Mouse (Mus musculus): ENCODE results near the gene Fkbp5. TPM values are rescaled to one million over a fixed set of nuclear protein-coding genes. Genes with fewer than 3 reads are reported as not detected.
A peak's percentile ranks its signal among the peaks of the same experiment; 100 is the strongest.
"Not testable (repeated sequence)": the region's sequence is repeated elsewhere in the genome, so short reads cannot be mapped to it uniquely, and the experiment has no call there.

The Fkbp5 gene
- polyA plus RNA-seq (2016; fragmentation: Nextera tagmentation; extraction: Ambion mirVana) = 34.9 and 37.4 TPM in 2 replicates

- Histone ChIP-seq H3K9me3 (no peaks in the 10 kb centered on the region), H3K4me2 (peak within 1 kb of the TSS; percentile 83), H3K9ac (peak within 1 kb of the TSS; percentile 63), H3K4me1 (peaks cover 21% of the 10 kb centered on the region), H3K27ac (peak within 1 kb of the TSS; percentile 89), H3K4me3 (replicated peaks) (peak within 1 kb of the TSS; percentile 48), H3K27me3 (peaks cover 57% of the 10 kb centered on the region), H3K36me3 (replicated peaks) (no peaks in the 10 kb centered on the region)
- peak; percentile 30 for ATAC-seq (ENCODE audit: low FRiP score)
- 3% methylated on average over 16 of the region's 16 CpGs for WGBS
Measured at GRCm38 (mm10) chr17:28517441-28517955, at the start of gene Fkbp5. TSS of gene Fkbp5 (minus strand) at chr17:28517527.

GRCm38 (mm10) chr17:28565181-28565580 lies 47.9 kb upstream of the Fkbp5 start:
- no peaks in the 10 kb centered on the region for H3K36me3 ChIP-seq (replicated peaks)
- no peaks in the 10 kb centered on the region for H3K9me3 ChIP-seq
- no peaks in the 10 kb centered on the region for H3K4me1 ChIP-seq
- no peak overlapping the region for H3K9ac ChIP-seq
- no peaks in the 10 kb centered on the region for H3K27me3 ChIP-seq
- no peak overlapping the region for H3K4me3 ChIP-seq (replicated peaks)
- no peak overlapping the region for H3K4me2 ChIP-seq
- H3K27ac ChIP-seq = no peak overlapping the region
- no peak for ATAC-seq (ENCODE audit: low FRiP score)

GRCm38 (mm10) chr17:28561613-28562012 lies 44.3 kb upstream of the Fkbp5 start:
- H3K9ac ChIP-seq = no peak overlapping the region
- H3K9me3 ChIP-seq = no peaks in the 10 kb centered on the region
- H3K36me3 ChIP-seq (replicated peaks) = no peaks in the 10 kb centered on the region
- no peaks in the 10 kb centered on the region for H3K27me3 ChIP-seq
- peaks cover 5% of the 10 kb centered on the region for H3K4me1 ChIP-seq
- no peak overlapping the region for H3K4me2 ChIP-seq
- H3K4me3 ChIP-seq (replicated peaks) = no peak overlapping the region
- no peak for ATAC-seq (ENCODE audit: low FRiP score)
- WGBS = 67% methylated on average over 7 of the region's 7 CpGs
- no peak overlapping the region for H3K27ac ChIP-seq

- Histone ChIP-seq H3K4me3 (replicated peaks) (no peak within 1 kb of the TSS), H3K9ac (no peak within 1 kb of the TSS), H3K36me3 (replicated peaks) (no peaks in the 10 kb centered on the region), H3K4me1 (peaks cover 15% of the 10 kb centered on the region), H3K9me3 (no peaks in the 10 kb centered on the region), H3K27me3 (no peaks in the 10 kb centered on the region), H3K27ac (no peak within 1 kb of the TSS), H3K4me2 (no peak within 1 kb of the TSS)
- ATAC-seq (ENCODE audit: low FRiP score) = no peak
- 94% methylated on average over 4 of the region's 4 CpGs for WGBS
Measured at GRCm38 (mm10) chr17:28560598-28560997, 43.3 kb upstream of the Fkbp5 start, which contains the start of gene Clps. TSS of gene Clps (minus strand) at chr17:28560766.

- Histone ChIP-seq H3K4me2 (no peak overlapping the region), H3K9me3 (no peaks in the 10 kb centered on the region), H3K4me3 (replicated peaks) (no peak overlapping the region), H3K9ac (no peak overlapping the region), H3K27ac (no peak overlapping the region), H3K27me3 (no peaks in the 10 kb centered on the region), H3K36me3 (replicated peaks) (no peaks in the 10 kb centered on the region), H3K4me1 (peaks cover 17% of the 10 kb centered on the region)
- no peak for ATAC-seq (ENCODE audit: low FRiP score)
- 83% methylated on average over 6 of the region's 6 CpGs for WGBS
Measured at GRCm38 (mm10) chr17:28557772-28558171, 40.4 kb upstream of the Fkbp5 start.

GRCm38 (mm10) chr17:28556635-28557396 lies 39.5 kb upstream of the Fkbp5 start:
- H3K4me2 ChIP-seq = no peak overlapping the region
- no peaks in the 10 kb centered on the region for H3K36me3 ChIP-seq (replicated peaks)
- peaks cover 17% of the 10 kb centered on the region for H3K4me1 ChIP-seq
- no peak overlapping the region for H3K4me3 ChIP-seq (replicated peaks)
- 0 out of 2 replicates have a peak, but pooled peaks have one; percentile 44 for ATAC-seq (ENCODE audit: low FRiP score)
- H3K27me3 ChIP-seq = no peaks in the 10 kb centered on the region; the same call in 1 of the 2 replicates
- H3K9me3 ChIP-seq = no peaks in the 10 kb centered on the region
- H3K9ac ChIP-seq = no peak overlapping the region
- H3K27ac ChIP-seq = peak overlapping the region; percentile 19; the same call in 1 of the 2 replicates
- WGBS = 57% methylated on average over 6 of the region's 6 CpGs

GRCm38 (mm10) chr17:28554021-28554420 lies 36.7 kb upstream of the Fkbp5 start:
- H3K4me3 ChIP-seq (replicated peaks); H3K27me3 ChIP-seq; H3K9me3 ChIP-seq; ATAC-seq (ENCODE audit: low FRiP score); H3K27ac ChIP-seq; H3K9ac ChIP-seq; H3K36me3 ChIP-seq (replicated peaks); H3K4me2 ChIP-seq: not testable (repeated sequence)
- H3K4me1 ChIP-seq = peaks cover 17% of the 10 kb centered on the region
- WGBS = 91% methylated on average over 4 of the region's 4 CpGs

- no peak overlapping the region for H3K27ac ChIP-seq
- no peak overlapping the region for H3K4me3 ChIP-seq (replicated peaks)
- no peak overlapping the region for H3K4me2 ChIP-seq
- no peaks in the 10 kb centered on the region for H3K9me3 ChIP-seq
- H3K36me3 ChIP-seq (replicated peaks) = no peaks in the 10 kb centered on the region
- H3K9ac ChIP-seq = no peak overlapping the region
- peaks cover 17% of the 10 kb centered on the region for H3K4me1 ChIP-seq
- no peak for ATAC-seq (ENCODE audit: low FRiP score)
- 8% methylated on average over 14 of the region's 14 CpGs for WGBS
- no peaks in the 10 kb centered on the region; the same call in 1 of the 2 replicates for H3K27me3 ChIP-seq
Measured at GRCm38 (mm10) chr17:28553040-28553793, 35.9 kb upstream of the Fkbp5 start.

GRCm38 (mm10) chr17:28549111-28549510 lies 31.8 kb upstream of the Fkbp5 start, which contains the start of gene Clpsl2:
TSS of gene Clpsl2 (plus strand) at chr17:28549411.
- H3K9me3 ChIP-seq = no peaks in the 10 kb centered on the region; the same call in 1 of the 2 replicates
- 74% methylated on average over 14 of the region's 14 CpGs for WGBS
- no peak within 1 kb of the TSS for H3K9ac ChIP-seq
- H3K36me3 ChIP-seq (replicated peaks) = no peaks in the 10 kb centered on the region
- H3K4me3 ChIP-seq (replicated peaks) = no peak within 1 kb of the TSS
- no peak within 1 kb of the TSS for H3K27ac ChIP-seq
- H3K4me2 ChIP-seq = no peak within 1 kb of the TSS
- no peaks in the 10 kb centered on the region; the same call in 1 of the 2 replicates for H3K27me3 ChIP-seq
- no peak for ATAC-seq (ENCODE audit: low FRiP score)
- peaks cover 2% of the 10 kb centered on the region; the same call in 1 of the 2 replicates for H3K4me1 ChIP-seq

- no peak overlapping the region for H3K4me2 ChIP-seq
- H3K27ac ChIP-seq = no peak overlapping the region
- H3K9me3 ChIP-seq = no peaks in the 10 kb centered on the region; the same call in 1 of the 2 replicates
- H3K27me3 ChIP-seq = no peaks in the 10 kb centered on the region; the same call in 1 of the 2 replicates
- 72% methylated on average over 11 of the region's 11 CpGs for WGBS
- H3K36me3 ChIP-seq (replicated peaks) = no peaks in the 10 kb centered on the region
- ATAC-seq (ENCODE audit: low FRiP score) = no peak
- H3K4me3 ChIP-seq (replicated peaks) = no peak overlapping the region
- H3K4me1 ChIP-seq = peaks cover 2% of the 10 kb centered on the region; the same call in 1 of the 2 replicates
- H3K9ac ChIP-seq = no peak overlapping the region
Measured at GRCm38 (mm10) chr17:28548550-28548949, 31.2 kb upstream of the Fkbp5 start.

- ATAC-seq (ENCODE audit: low FRiP score) = no peak
- Histone ChIP-seq H3K27me3 (no peaks in the 10 kb centered on the region), H3K4me2 (no peak overlapping the region), H3K4me1 (no peaks in the 10 kb centered on the region), H3K9me3 (peaks cover 2% of the 10 kb centered on the region), H3K9ac (no peak overlapping the region), H3K4me3 (replicated peaks) (no peak overlapping the region), H3K27ac (no peak overlapping the region), H3K36me3 (replicated peaks) (no peaks in the 10 kb centered on the region)
- WGBS = 96% methylated on average over 1 of the region's 1 CpGs
Measured at GRCm38 (mm10) chr17:28546925-28547324, 29.6 kb upstream of the Fkbp5 start.

GRCm38 (mm10) chr17:28537881-28538280 lies 20.6 kb upstream of the Fkbp5 start:
- ATAC-seq (ENCODE audit: low FRiP score) = no peak
- H3K27ac ChIP-seq = no peak overlapping the region
- no peaks in the 10 kb centered on the region for H3K36me3 ChIP-seq (replicated peaks)
- H3K9ac ChIP-seq = no peak overlapping the region
- H3K4me3 ChIP-seq (replicated peaks) = no peak overlapping the region
- H3K27me3 ChIP-seq = no peaks in the 10 kb centered on the region
- H3K4me1 ChIP-seq = no peaks in the 10 kb centered on the region
- H3K4me2 ChIP-seq = no peak overlapping the region
- H3K9me3 ChIP-seq = peaks cover 11% of the 10 kb centered on the region
- WGBS = 56% methylated on average over 12 of the region's 12 CpGs

All from forebrain, embryonic 12.5 days (tissue).